Mouse (Mus musculus): ENCODE measurements around the gene Pitpnm3. TPM values are rescaled to one million over a fixed set of nuclear protein-coding genes. Genes with fewer than 3 reads are reported as not detected.

Pitpnm3 gene
- total and polyA plus RNA-seq, 2 experiments = 0.06 to 0.18 TPM

GRCm38 (mm10) chr11:72100996-72101395 is 34.6 kb downstream of the Pitpnm3 start:
- H3K27me3 ChIP-seq (ENCODE audit: control insufficient read depth, insufficient read depth, low read length) = no peaks in the 10 kb centered on the region
- WGBS = 86% methylated on average over 4 of the region's 4 CpGs
- no peak overlapping the region for H3K9ac ChIP-seq (ENCODE audit: low read depth, low read length)
- H3K36me3 ChIP-seq (ENCODE audit: control insufficient read depth, insufficient read depth, low read length) = no peaks in the 10 kb centered on the region
- no peak overlapping the region for H3K4me3 ChIP-seq (ENCODE audit: insufficient read depth, low read depth, low read length)
- no peaks in the 10 kb centered on the region for H3K4me1 ChIP-seq (ENCODE audit: control insufficient read depth, insufficient read depth, low read length)
- H3K27ac ChIP-seq (replicated peaks; ENCODE audit: insufficient read depth, low read depth, low read length) = no peak overlapping the region
- TF ChIP-seq CTCF (IDR thresholded peaks at IDR 0.05; ENCODE audit: low read depth, low read length) (no peak), POLR2A (IDR thresholded peaks at IDR 0.05; ENCODE audit: extremely low read depth, insufficient read depth, low read length) (no peak)
- no peak for DNase-seq (ENCODE audit: extremely low read depth, low read depth, low spot score)
- H3K79me2 ChIP-seq (ENCODE audit: control insufficient read depth, insufficient read depth, low read length) = no peaks in the 10 kb centered on the region

GRCm38 (mm10) chr11:72099181-72099580 is 36.4 kb downstream of the Pitpnm3 start:
- Histone ChIP-seq H3K4me1 (ENCODE audit: control insufficient read depth, insufficient read depth, low read length) (no peaks in the 10 kb centered on the region), H3K79me2 (ENCODE audit: control insufficient read depth, insufficient read depth, low read length) (no peaks in the 10 kb centered on the region), H3K4me3 (ENCODE audit: insufficient read depth, low read depth, low read length) (no peak overlapping the region), H3K27me3 (ENCODE audit: control insufficient read depth, insufficient read depth, low read length) (no peaks in the 10 kb centered on the region), H3K36me3 (ENCODE audit: control insufficient read depth, insufficient read depth, low read length) (no peaks in the 10 kb centered on the region), H3K27ac (replicated peaks; ENCODE audit: insufficient read depth, low read depth, low read length) (no peak overlapping the region), H3K9ac (ENCODE audit: low read depth, low read length) (no peak overlapping the region)
- no peak for TF ChIP-seq POLR2A (IDR thresholded peaks at IDR 0.05; ENCODE audit: extremely low read depth, insufficient read depth, low read length)
- no peak for TF ChIP-seq CTCF (IDR thresholded peaks at IDR 0.05; ENCODE audit: low read depth, low read length)
- WGBS = 77% methylated on average over 4 of the region's 4 CpGs
- no peak for DNase-seq (ENCODE audit: extremely low read depth, low read depth, low spot score)

GRCm38 (mm10) chr11:72098027-72098426 is 37.6 kb downstream of the Pitpnm3 start:
- no peaks in the 10 kb centered on the region for H3K27me3 ChIP-seq (ENCODE audit: control insufficient read depth, insufficient read depth, low read length)
- H3K4me1 ChIP-seq (ENCODE audit: control insufficient read depth, insufficient read depth, low read length) = no peaks in the 10 kb centered on the region
- H3K27ac ChIP-seq (replicated peaks; ENCODE audit: insufficient read depth, low read depth, low read length) = no peak overlapping the region
- 89% methylated on average over 3 of the region's 3 CpGs for WGBS
- DNase-seq (ENCODE audit: extremely low read depth, low read depth, low spot score) = no peak
- no peaks in the 10 kb centered on the region for H3K79me2 ChIP-seq (ENCODE audit: control insufficient read depth, insufficient read depth, low read length)
- no peak overlapping the region for H3K9ac ChIP-seq (ENCODE audit: low read depth, low read length)
- H3K36me3 ChIP-seq (ENCODE audit: control insufficient read depth, insufficient read depth, low read length) = no peaks in the 10 kb centered on the region
- TF ChIP-seq CTCF (IDR thresholded peaks at IDR 0.05; ENCODE audit: low read depth, low read length) (no peak), POLR2A (IDR thresholded peaks at IDR 0.05; ENCODE audit: extremely low read depth, insufficient read depth, low read length) (no peak)
- H3K4me3 ChIP-seq (ENCODE audit: insufficient read depth, low read depth, low read length) = no peak overlapping the region

- DNase-seq (ENCODE audit: extremely low read depth, low read depth, low spot score) = no peak
- TF ChIP-seq CTCF (IDR thresholded peaks at IDR 0.05; ENCODE audit: low read depth, low read length) (no peak), POLR2A (IDR thresholded peaks at IDR 0.05; ENCODE audit: extremely low read depth, insufficient read depth, low read length) (no peak)
- Histone ChIP-seq H3K4me1 (ENCODE audit: control insufficient read depth, insufficient read depth, low read length) (no peaks in the 10 kb centered on the region), H3K36me3 (ENCODE audit: control insufficient read depth, insufficient read depth, low read length) (no peaks in the 10 kb centered on the region), H3K9ac (ENCODE audit: low read depth, low read length) (no peak overlapping the region), H3K27me3 (ENCODE audit: control insufficient read depth, insufficient read depth, low read length) (no peaks in the 10 kb centered on the region), H3K27ac (replicated peaks; ENCODE audit: insufficient read depth, low read depth, low read length) (no peak overlapping the region), H3K79me2 (ENCODE audit: control insufficient read depth, insufficient read depth, low read length) (no peaks in the 10 kb centered on the region), H3K4me3 (ENCODE audit: insufficient read depth, low read depth, low read length) (no peak overlapping the region)
- 78% methylated on average over 3 of the region's 3 CpGs for WGBS
These were observed 39.6 kb downstream of the Pitpnm3 start for GRCm38 (mm10) chr11:72095994-72096393.

GRCm38 (mm10) chr11:72094442-72094841 is 41.1 kb downstream of the Pitpnm3 start:
- Histone ChIP-seq H3K4me3 (ENCODE audit: insufficient read depth, low read depth, low read length) (no peak overlapping the region), H3K9ac (ENCODE audit: low read depth, low read length) (no peak overlapping the region), H3K27me3 (ENCODE audit: control insufficient read depth, insufficient read depth, low read length) (no peaks in the 10 kb centered on the region), H3K27ac (replicated peaks; ENCODE audit: insufficient read depth, low read depth, low read length) (no peak overlapping the region), H3K36me3 (ENCODE audit: control insufficient read depth, insufficient read depth, low read length) (no peaks in the 10 kb centered on the region), H3K79me2 (ENCODE audit: control insufficient read depth, insufficient read depth, low read length) (no peaks in the 10 kb centered on the region), H3K4me1 (ENCODE audit: control insufficient read depth, insufficient read depth, low read length) (no peaks in the 10 kb centered on the region)
- DNase-seq (ENCODE audit: extremely low read depth, low read depth, low spot score) = no peak
- 62% methylated on average over 7 of the region's 7 CpGs for WGBS
- no peak for TF ChIP-seq CTCF (IDR thresholded peaks at IDR 0.05; ENCODE audit: low read depth, low read length)
- no peak for TF ChIP-seq POLR2A (IDR thresholded peaks at IDR 0.05; ENCODE audit: extremely low read depth, insufficient read depth, low read length)

- no peaks in the 10 kb centered on the region for H3K79me2 ChIP-seq (ENCODE audit: control insufficient read depth, insufficient read depth, low read length)
- TF ChIP-seq CTCF (IDR thresholded peaks at IDR 0.05; ENCODE audit: low read depth, low read length) = no peak
- no peaks in the 10 kb centered on the region for H3K36me3 ChIP-seq (ENCODE audit: control insufficient read depth, insufficient read depth, low read length)
- no peak overlapping the region for H3K9ac ChIP-seq (ENCODE audit: low read depth, low read length)
- no peak overlapping the region for H3K4me3 ChIP-seq (ENCODE audit: insufficient read depth, low read depth, low read length)
- H3K27me3 ChIP-seq (ENCODE audit: control insufficient read depth, insufficient read depth, low read length) = no peaks in the 10 kb centered on the region
- H3K4me1 ChIP-seq (ENCODE audit: control insufficient read depth, insufficient read depth, low read length) = no peaks in the 10 kb centered on the region
- WGBS = 45% methylated on average over 8 of the region's 8 CpGs
- no peak overlapping the region for H3K27ac ChIP-seq (replicated peaks; ENCODE audit: insufficient read depth, low read depth, low read length)
- DNase-seq (ENCODE audit: extremely low read depth, low read depth, low spot score) = no peak
These were observed 43.2 kb downstream of the Pitpnm3 start for GRCm38 (mm10) chr11:72092390-72092789.
